Mouse (Mus musculus): ENCODE measurements around the gene Clca4a. TPM values are rescaled to one million over a fixed set of nuclear protein-coding genes. Genes with fewer than 3 reads are reported as not detected.

Clca4a gene
- polyA plus RNA-seq, 1 experiment from 2014 or later = not detected

DNA sequence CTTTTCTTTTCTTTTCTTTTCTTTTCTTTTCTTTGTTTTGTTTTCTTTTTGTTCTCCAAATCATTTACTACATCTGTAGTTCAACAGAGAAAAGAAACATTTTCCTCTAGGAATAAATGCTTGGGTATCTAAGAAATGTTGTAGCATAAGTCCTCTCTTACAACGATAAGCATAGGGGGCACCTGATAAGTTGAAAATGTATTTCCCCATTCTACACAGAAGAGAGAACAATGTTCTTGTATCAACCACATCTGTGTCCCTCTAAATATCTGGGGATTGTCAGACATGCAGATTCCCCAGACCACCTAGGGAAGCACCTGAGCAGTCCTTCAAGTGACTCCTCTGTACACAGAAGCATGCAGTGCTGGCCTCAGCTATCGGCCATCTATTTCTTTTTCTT lies 60.8 kb downstream of the Clca4a start:
- Histone ChIP-seq H3K36me3 (ENCODE audit: control insufficient read depth, insufficient read depth, low read length) (no peaks in the 10 kb centered on the region), H3K4me2 (replicated peaks; ENCODE audit: low read depth, low read length) (no peak overlapping the region), H3K27me3 (ENCODE audit: control insufficient read depth, insufficient read depth, low read length) (no peaks in the 10 kb centered on the region), H3K4me1 (ENCODE audit: control insufficient read depth, insufficient read depth, low read length) (no peaks in the 10 kb centered on the region), H3K9ac (replicated peaks; ENCODE audit: low read depth, low read length) (no peak overlapping the region), H3K4me3 (ENCODE audit: low read depth, low read length) (no peak overlapping the region), H3K27ac (ENCODE audit: low read length) (no peak overlapping the region), H3K9me3 (ENCODE audit: control insufficient read depth, low read depth, low read length) (no peaks in the 10 kb centered on the region)
- 87% methylated on average over 2 of the region's 2 CpGs for WGBS
- no peak for ATAC-seq (ENCODE audit: insufficient number of reproducible peaks, insufficient read depth, low FRiP score, low read depth)

Other genes starting within 250 kb of the Clca4a start
- 2.2 and 2.5 TPM in 2 replicates for gene Clca3a1, start 214.1 kb downstream of the Clca4a start, polyA plus RNA-seq (2014; fragmentation: Nextera tagmentation; extraction: Ambion mirVana)
- 0.29 and 0.32 TPM in 2 replicates for gene Clca3a2, start 155.6 kb downstream of the Clca4a start, polyA plus RNA-seq (2014; fragmentation: Nextera tagmentation; extraction: Ambion mirVana)
- gene Clca3b, start 125.7 kb downstream of the Clca4a start, polyA plus RNA-seq (2014; fragmentation: Nextera tagmentation; extraction: Ambion mirVana) = 0.27 and 0.35 TPM in 2 replicates
- not detected in 2 replicates for gene Clca4b, start 42.5 kb downstream of the Clca4a start, polyA plus RNA-seq (2014; fragmentation: Nextera tagmentation; extraction: Ambion mirVana)
- 0.32 and 1.9 TPM in 2 replicates for gene Clca1, start 57.7 kb upstream of the Clca4a start, polyA plus RNA-seq (2014; fragmentation: Nextera tagmentation; extraction: Ambion mirVana)
- gene Clca2, start 124.4 kb upstream of the Clca4a start, polyA plus RNA-seq (2014; fragmentation: Nextera tagmentation; extraction: Ambion mirVana) = 1.2 and 1.4 TPM in 2 replicates
- 22.3 and 23.4 TPM in 2 replicates for gene Odf2l, start 143.5 kb upstream of the Clca4a start, polyA plus RNA-seq (2014; fragmentation: Nextera tagmentation; extraction: Ambion mirVana)

All from stomach, embryonic 14.5 days (tissue).